Mouse (Mus musculus): Measurements from ENCODE around the gene Atg7. TPM values are rescaled to one million over a fixed set of nuclear protein-coding genes. Genes with fewer than 3 reads are reported as not detected.

The Atg7 gene
- polyA plus RNA-seq, 1 experiment, result 14.7 TPM

DNA sequence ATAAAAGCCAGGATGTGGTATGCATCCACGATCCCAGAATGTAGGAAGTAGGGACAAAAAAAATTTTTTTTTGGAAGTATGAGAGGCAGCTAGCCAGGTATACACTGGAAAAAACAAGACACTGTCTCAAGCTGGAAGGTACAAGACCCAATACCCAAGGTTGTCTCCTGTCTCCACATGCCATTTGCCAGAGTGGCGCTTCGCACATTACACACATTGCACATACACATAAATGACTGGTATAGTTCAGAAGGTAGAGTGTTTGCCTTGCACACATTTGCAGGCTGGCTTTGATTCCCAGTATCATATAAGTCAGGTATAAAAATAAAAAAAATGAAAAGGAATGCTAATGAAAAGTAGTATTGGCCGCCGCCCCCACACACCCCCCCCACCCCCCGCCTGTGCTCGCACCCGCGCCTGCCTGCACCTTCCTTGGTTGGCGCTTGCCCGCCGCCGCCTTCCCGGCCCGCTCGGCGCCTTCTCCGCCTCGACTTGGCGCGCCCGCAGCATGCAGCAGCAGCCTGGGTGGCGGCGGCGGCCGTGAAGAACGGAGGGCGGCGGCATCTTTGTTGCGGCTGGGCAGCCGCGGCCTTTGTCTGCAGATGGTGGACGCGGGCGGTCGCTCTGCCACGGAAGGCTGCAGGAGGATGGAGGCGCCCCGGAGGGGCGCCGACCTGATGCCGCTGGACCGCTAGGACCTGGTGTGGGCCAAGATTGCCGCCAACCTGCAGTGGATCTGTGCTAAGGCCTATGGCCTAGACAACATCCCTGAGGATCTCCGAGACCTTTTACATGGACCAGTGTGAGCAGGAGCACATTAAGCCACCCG, 95.2 kb downstream of the Atg7 start:
- H3K36me3 ChIP-seq (ENCODE audit: control insufficient read depth, insufficient read depth), result no peaks in the 10 kb centered on the region
- TF ChIP-seq USF1 (IDR thresholded peaks at IDR 0.05; ENCODE audit: low read depth) (no peak), MYOG (IDR thresholded peaks at IDR 0.05; ENCODE audit: control insufficient read depth, extremely low read depth, insufficient read length) (no peak), FOSL1 (IDR thresholded peaks at IDR 0.05; ENCODE audit: insufficient read depth, low read length, poor library complexity, severe bottlenecking) (no peak), CEBPB (IDR thresholded peaks at IDR 0.05; ENCODE audit: low read depth) (no peak), MYOD1 (IDR thresholded peaks at IDR 0.05; ENCODE audit: control insufficient read depth, insufficient read length, low read depth) (no peak), MAX (IDR thresholded peaks at IDR 0.05) (no peak), CTCF (IDR thresholded peaks at IDR 0.05; ENCODE audit: control insufficient read depth, insufficient read depth, insufficient read length) (no peak)
- no peaks in the 10 kb centered on the region for H3K79me2 ChIP-seq (ENCODE audit: control insufficient read depth, insufficient read depth)
- no peaks in the 10 kb centered on the region for H3K27me3 ChIP-seq (ENCODE audit: control insufficient read depth, insufficient read depth, insufficient read length)
- H3ac ChIP-seq (ENCODE audit: control insufficient read depth, insufficient read length, low read depth), result no peak overlapping the region
- H3K4me3 ChIP-seq (ENCODE audit: insufficient read depth, poor library complexity, severe bottlenecking), result no peak overlapping the region
- no peaks in the 10 kb centered on the region for H3K79me3 ChIP-seq (ENCODE audit: low read depth)

DNA sequence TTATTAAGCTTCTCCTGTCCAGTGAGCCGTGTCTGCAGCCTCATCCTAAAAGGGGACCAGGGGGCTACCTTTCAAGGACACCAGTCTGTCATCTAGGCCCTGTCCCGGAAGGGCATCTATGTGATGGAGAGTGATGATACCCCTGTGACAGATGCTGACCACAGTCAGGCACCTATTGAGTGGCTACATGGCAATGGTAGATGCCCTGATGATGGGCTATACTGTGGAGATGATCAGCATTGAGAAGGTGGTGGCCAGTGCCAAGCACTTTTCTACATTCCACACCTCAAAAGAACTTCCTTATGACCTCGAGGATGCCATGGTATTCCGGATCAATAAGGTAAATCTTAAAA, 95.8 kb downstream of the Atg7 start:
- no peak for TF ChIP-seq MYOG (IDR thresholded peaks at IDR 0.05; ENCODE audit: control insufficient read depth, extremely low read depth, insufficient read length)
- no peak for TF ChIP-seq MAX (IDR thresholded peaks at IDR 0.05)
- TF ChIP-seq FOSL1 (IDR thresholded peaks at IDR 0.05; ENCODE audit: insufficient read depth, low read length, poor library complexity, severe bottlenecking), result no peak
- TF ChIP-seq CTCF (IDR thresholded peaks at IDR 0.05; ENCODE audit: control insufficient read depth, insufficient read depth, insufficient read length), result no peak
- TF ChIP-seq CEBPB (IDR thresholded peaks at IDR 0.05; ENCODE audit: low read depth), result no peak
- no peak for TF ChIP-seq USF1 (IDR thresholded peaks at IDR 0.05; ENCODE audit: low read depth)
- no peak for TF ChIP-seq MYOD1 (IDR thresholded peaks at IDR 0.05; ENCODE audit: control insufficient read depth, insufficient read length, low read depth)
- Histone ChIP-seq H3K4me3 (ENCODE audit: insufficient read depth, poor library complexity, severe bottlenecking) (no peak overlapping the region), H3K36me3 (ENCODE audit: control insufficient read depth, insufficient read depth) (no peaks in the 10 kb centered on the region)

DNA sequence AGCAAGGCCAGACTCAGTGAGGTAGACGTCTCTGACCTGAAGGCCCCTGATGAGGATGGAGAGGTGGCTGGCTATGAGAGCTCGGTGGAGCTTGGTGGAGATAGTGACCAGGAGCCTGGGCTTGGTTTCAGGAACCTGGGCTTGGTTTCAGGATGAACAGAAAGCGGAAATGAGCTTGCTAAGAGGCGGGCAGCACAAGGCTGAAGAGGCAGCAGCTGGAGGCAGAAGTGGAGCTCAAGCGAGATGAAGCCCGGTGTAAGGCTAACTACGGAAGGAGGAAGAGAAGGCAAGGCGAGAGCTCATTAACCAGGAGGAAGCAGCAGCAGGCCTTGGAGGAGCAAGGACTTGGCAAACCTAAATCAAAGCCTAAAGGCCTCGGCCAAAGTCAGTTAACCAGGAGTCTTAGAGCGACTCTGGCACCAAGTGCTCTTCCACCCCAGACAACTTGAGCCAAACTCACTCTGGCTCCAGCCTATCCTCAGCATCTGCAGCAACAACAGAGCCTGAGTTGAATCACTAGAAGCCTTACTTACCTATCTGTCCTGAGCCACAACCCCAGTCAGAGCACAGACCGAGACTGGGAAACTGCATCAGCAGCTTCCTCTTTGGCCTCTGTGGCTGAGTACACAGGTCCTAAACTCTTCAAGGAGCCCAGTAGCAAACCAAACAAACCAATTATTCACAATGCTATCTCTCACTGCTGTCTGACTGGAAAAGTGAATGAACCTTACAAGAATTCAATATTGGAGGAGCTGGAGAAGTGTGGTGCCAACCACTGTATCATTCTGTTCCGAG, 99.5 kb downstream of the Atg7 start:
- TF ChIP-seq MYOG (IDR thresholded peaks at IDR 0.05; ENCODE audit: control insufficient read depth, extremely low read depth, insufficient read length) (no peak), MYOD1 (IDR thresholded peaks at IDR 0.05; ENCODE audit: control insufficient read depth, insufficient read length, low read depth) (no peak), USF1 (IDR thresholded peaks at IDR 0.05; ENCODE audit: low read depth) (no peak), CEBPB (IDR thresholded peaks at IDR 0.05; ENCODE audit: low read depth) (no peak), FOSL1 (IDR thresholded peaks at IDR 0.05; ENCODE audit: insufficient read depth, low read length, poor library complexity, severe bottlenecking) (no peak)
- no peaks in the 10 kb centered on the region for H3K27me3 ChIP-seq (ENCODE audit: control insufficient read depth, insufficient read depth, insufficient read length)
- H3ac ChIP-seq (ENCODE audit: control insufficient read depth, insufficient read length, low read depth), result no peak overlapping the region

More for the DNA sequence above, 95.8 kb downstream of the Atg7 start:
- no peaks in the 10 kb centered on the region for H3K27me3 ChIP-seq (ENCODE audit: control insufficient read depth, insufficient read depth, insufficient read length)
- H3K79me3 ChIP-seq (ENCODE audit: low read depth), result no peaks in the 10 kb centered on the region
- no peaks in the 10 kb centered on the region for H3K79me2 ChIP-seq (ENCODE audit: control insufficient read depth, insufficient read depth)
- no peak overlapping the region for H3ac ChIP-seq (ENCODE audit: control insufficient read depth, insufficient read length, low read depth)

DNA sequence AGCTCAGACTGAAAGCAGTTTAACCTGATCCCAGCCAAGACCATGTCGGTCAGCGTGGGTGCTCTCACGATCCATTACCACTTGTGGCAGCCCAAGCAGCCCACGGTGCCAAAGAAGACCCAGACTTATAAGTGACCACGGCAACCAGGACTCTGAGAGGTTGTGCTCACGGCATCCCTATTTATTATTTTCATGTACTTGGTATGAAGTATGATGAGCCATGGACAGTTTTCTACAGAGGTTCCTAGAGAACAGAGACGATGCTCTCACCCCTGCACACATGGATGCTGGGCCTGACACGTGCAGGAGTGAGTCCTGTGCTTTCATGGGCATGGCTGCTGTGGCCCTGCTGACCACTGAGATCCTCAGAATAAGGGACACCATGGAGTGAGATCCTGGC, 100.2 kb downstream of the Atg7 start:
- Histone ChIP-seq H3K79me2 (ENCODE audit: control insufficient read depth, insufficient read depth) (no peaks in the 10 kb centered on the region), H3K4me3 (ENCODE audit: insufficient read depth, poor library complexity, severe bottlenecking) (no peak overlapping the region), H3K27me3 (ENCODE audit: control insufficient read depth, insufficient read depth, insufficient read length) (no peaks in the 10 kb centered on the region), H3ac (ENCODE audit: control insufficient read depth, insufficient read length, low read depth) (no peak overlapping the region), H3K36me3 (ENCODE audit: control insufficient read depth, insufficient read depth) (no peaks in the 10 kb centered on the region), H3K79me3 (ENCODE audit: low read depth) (no peaks in the 10 kb centered on the region)
- no peak for TF ChIP-seq USF1 (IDR thresholded peaks at IDR 0.05; ENCODE audit: low read depth)

More for the DNA sequence above, 99.5 kb downstream of the Atg7 start:
- Histone ChIP-seq H3K79me3 (ENCODE audit: low read depth) (no peaks in the 10 kb centered on the region), H3K36me3 (ENCODE audit: control insufficient read depth, insufficient read depth) (no peaks in the 10 kb centered on the region), H3K79me2 (ENCODE audit: control insufficient read depth, insufficient read depth) (no peaks in the 10 kb centered on the region), H3K4me3 (ENCODE audit: insufficient read depth, poor library complexity, severe bottlenecking) (no peak overlapping the region)

DNA sequence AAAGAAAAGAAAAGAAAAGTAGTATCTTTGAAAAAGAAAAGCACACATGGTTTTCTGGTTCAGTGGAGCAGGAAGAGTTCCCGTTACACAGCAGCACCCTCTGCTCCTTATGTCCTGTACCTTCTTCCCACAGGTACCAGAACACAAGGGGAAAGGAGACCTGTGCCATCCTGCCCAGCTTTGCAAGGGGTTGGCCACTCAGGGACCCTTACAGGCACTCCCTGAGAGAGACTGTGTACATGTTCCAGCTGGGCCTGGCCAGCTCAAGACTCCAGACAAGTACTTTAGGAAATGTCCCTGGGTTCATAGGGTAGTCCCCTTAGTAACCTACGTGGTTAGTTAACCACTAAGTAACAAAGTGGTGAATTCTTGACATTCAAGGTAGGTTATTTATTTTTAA, 100.9 kb downstream of the Atg7 start:
- H3K4me3 ChIP-seq (ENCODE audit: insufficient read depth, poor library complexity, severe bottlenecking), result no peak overlapping the region
- no peak overlapping the region for H3ac ChIP-seq (ENCODE audit: control insufficient read depth, insufficient read length, low read depth)
- no peaks in the 10 kb centered on the region for H3K27me3 ChIP-seq (ENCODE audit: control insufficient read depth, insufficient read depth, insufficient read length)
- H3K36me3 ChIP-seq (ENCODE audit: control insufficient read depth, insufficient read depth), result no peaks in the 10 kb centered on the region
- no peaks in the 10 kb centered on the region for H3K79me2 ChIP-seq (ENCODE audit: control insufficient read depth, insufficient read depth)
- TF ChIP-seq USF1 (IDR thresholded peaks at IDR 0.05; ENCODE audit: low read depth) (no peak), MYOD1 (IDR thresholded peaks at IDR 0.05; ENCODE audit: control insufficient read depth, insufficient read length, low read depth) (no peak), CTCF (IDR thresholded peaks at IDR 0.05; ENCODE audit: control insufficient read depth, insufficient read depth, insufficient read length) (no peak), FOSL1 (IDR thresholded peaks at IDR 0.05; ENCODE audit: insufficient read depth, low read length, poor library complexity, severe bottlenecking) (no peak), CEBPB (IDR thresholded peaks at IDR 0.05; ENCODE audit: low read depth) (no peak), MAX (IDR thresholded peaks at IDR 0.05) (no peak), MYOG (IDR thresholded peaks at IDR 0.05; ENCODE audit: control insufficient read depth, extremely low read depth, insufficient read length) (no peak)
- H3K79me3 ChIP-seq (ENCODE audit: low read depth), result no peaks in the 10 kb centered on the region

Data from C2C12 (cell line).